28 mouse cellular contexts compared by ENCODE assay signal in the genomic region with DNA sequence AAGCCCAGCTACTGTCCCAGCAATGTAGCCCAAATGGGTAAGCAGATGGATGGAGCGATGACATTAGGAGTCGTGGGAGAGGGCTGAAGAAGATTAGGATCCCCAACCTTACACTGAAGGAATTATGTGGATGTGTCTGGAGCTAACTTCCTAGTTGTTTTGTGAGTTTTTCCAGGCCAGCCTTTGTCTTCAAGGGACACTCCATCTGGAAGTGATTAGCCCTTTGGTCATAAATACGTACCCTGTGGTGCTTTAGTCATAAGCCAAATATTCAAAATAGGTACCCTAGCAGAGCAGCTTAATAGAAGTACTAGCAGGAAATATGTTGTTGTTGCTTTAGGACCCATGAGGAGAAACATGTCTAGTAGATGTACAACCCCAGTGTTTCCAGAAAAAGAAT. TPM values are rescaled to one million over a fixed set of nuclear protein-coding genes. Genes with fewer than 3 reads are reported as not detected.
DNase-seq lines count a peak whose midpoint lies in the region; ATAC-seq and TF ChIP-seq lines count a peak whose summit lies in the region.
"Had no signal": no experiment of that assay in that cellular context is flagged by ENCODE, and none has a peak within 500 bp of the region (broad histone marks: within the 10 kb centered on the region; RNA-seq: fewer than 3 reads in every experiment).

No protein-coding gene starts in this region.

- DNase-seq in heart, adult 11 months: peak; percentile 7
- no peak for DNase-seq in heart, postnatal 25 days (ENCODE audit: low spot score)
- no peak for DNase-seq in Patski (ENCODE audit: low read depth, low spot score)
- DNase-seq in fibroblast of lung, adult 2 months (ENCODE audit: low read depth): peak; percentile 68
- peak; percentile 31 for DNase-seq in mesoderm, embryonic 11.5 days (ENCODE audit: low read depth, low spot score)
- DNase-seq in adrenal gland, postnatal 14 days: no peak
- DNase-seq in natural killer cell, adult 2 months (ENCODE audit: low spot score in 2 of 2): no peak
- DNase-seq: adrenal gland, postnatal 36 days; B cell, adult 2 months; cerebellum, adult 2 months; cerebellum, postnatal 14 days; gastrocnemius, postnatal 10 days; heart, postnatal 14 days; kidney, adult 11 months; kidney, postnatal 36 days; left cerebral cortex, postnatal 4 days; liver; lung, adult 2 months; lung, postnatal 14 days; thymus, postnatal 4 days had no signal

- in situ Hi-C loops in Patski (cut with MboI; ENCODE audit: low pct_unique_long_range_greater_than_20kb): no loop called here

- intact Hi-C loops in heart, postnatal 25 days (cut with DNase I): no loop called here

- peak; percentile 39 for ATAC-seq in Patski
- no peak for ATAC-seq in erythroblast, adult 5-6 weeks (replicated peaks; ENCODE audit: low FRiP score, poor library complexity, severe bottlenecking)
- ATAC-seq: forebrain, embryonic 16.5 days; inflammation-experienced regulatory T-cells, adult 6 months; midbrain, embryonic 16.5 days had no signal

- TF ChIP-seq CTCF in Patski (IDR thresholded peaks at IDR 0.05): no peak

- POLR2A ChIA-PET in Patski (lab: Charles Lee): interaction anchor here (1.1 kb wide), 1 partner anchor 10 kb away, joined by 3 read pairs; no protein-coding TSS in a partner anchor

- CTCF ChIA-PET in Patski (lab: Charles Lee): interaction anchor here (1.0 to 2.3 kb wide), 4 partner anchors 9 to 32 kb away, joined by 3 to 12 read pairs (median 6); no protein-coding TSS in a partner anchor

- no peaks in the 10 kb centered on the region for H3K27me3 ChIP-seq in Patski
- H3K27me3 ChIP-seq: neural tube, embryonic 13.5 days had no signal

RNA-seq across cellular contexts. Expression of a gene that starts 28.6 kb away (rescaled TPM):
- under 1 TPM; 0.36 to 0.42 TPM for total RNA-seq in heart, postnatal 25 days (2021)
- polyA plus RNA-seq in Patski (2021): 59.2 TPM
- 15.2 and 18.6 TPM in 2 replicates for total RNA-seq in adrenal gland, postnatal 14 days (2021)
- not detected in 2 replicates for total RNA-seq in erythroblast, adult 5-6 weeks (2015; ENCODE audit: low replicate concordance)
- total RNA-seq in erythroblast, adult 5-6 weeks (2017; ENCODE audit: low replicate concordance): 0.43 TPM in 1 of 2 replicates, not detected in the other
- total RNA-seq: megakaryocyte progenitor cell, adult 5-6 weeks had no signal
- polyA plus RNA-seq: inflammation-experienced regulatory T-cells, adult 6 months; liver, embryonic 14.5 days; thymus, postnatal 0 days had no signal

RNA-seq across cellular contexts. Expression of a gene that starts 49.2 kb away (rescaled TPM):
- 10 to 100 TPM in 1 of 2 experiments, 1 to 10 TPM in 1; 10.0 to 13.9 TPM for total RNA-seq in heart, postnatal 25 days (2021)
- polyA plus RNA-seq in Patski (2021): 22.5 TPM
- 47.5 and 99.3 TPM in 2 replicates for total RNA-seq in adrenal gland, postnatal 14 days (2021)
- total RNA-seq in erythroblast, adult 5-6 weeks (2015; ENCODE audit: low replicate concordance): not detected in 2 replicates
- total RNA-seq in erythroblast, adult 5-6 weeks (2017; ENCODE audit: low replicate concordance): 3.1 TPM in 1 of 2 replicates, not detected in the other

Comparison
In these comparisons a context has a peak if more than half of its experiments do, and no peak if none do; other contexts are left out.
1. DNase-seq: peak in heart, adult 11 months (single experiment), fibroblast of lung, adult 2 months (single experiment) and mesoderm, embryonic 11.5 days (single experiment); none in heart, postnatal 25 days (single experiment), Patski (single experiment), adrenal gland, postnatal 14 days (single experiment) and natural killer cell, adult 2 months (0 of 2).
2. RNA of a gene that starts 28.6 kb away (total RNA-seq): 15.2 to 18.6 TPM in adrenal gland, postnatal 14 days; 0.43 TPM in erythroblast, adult 5-6 weeks and 0.36 to 0.42 TPM in heart, postnatal 25 days; every median in the first group is over 10 times any median in the second.